Comparison of ENCODE assay signal across 8 mouse cellular contexts in genomic region chr14:105259035-105259880, GRCm38 (mm10). TPM values are rescaled to one million over a fixed set of nuclear protein-coding genes. Genes with fewer than 3 reads are reported as not detected.
DNase-seq lines count a peak whose midpoint lies in the region; ATAC-seq and TF ChIP-seq lines count a peak whose summit lies in the region.

No protein-coding gene starts in this region.

- H3K36me3 ChIP-seq in heart, adult 2 months (ENCODE audit: control insufficient read depth, insufficient read depth, low read length): no peaks in the 10 kb centered on the region
- no peaks in the 10 kb centered on the region for H3K36me3 ChIP-seq in neural tube, embryonic 15.5 days

- WGBS in heart, adult 2 months: 6% methylated on average over 34 of the region's 34 CpGs
- 9% methylated on average over 24 of the region's 34 CpGs for WGBS in neural tube, embryonic 15.5 days

- H3K9me3 ChIP-seq in neural tube, embryonic 15.5 days (replicated peaks): no peaks in the 10 kb centered on the region

- TF ChIP-seq POLR2A in heart, adult 2 months (IDR thresholded peaks at IDR 0.05; ENCODE audit: insufficient read depth, low read depth, low read length): no peak

- peak; percentile 80 for ATAC-seq in neural tube, embryonic 15.5 days (ENCODE audit: low FRiP score)

- intact Hi-C loops in heart, adult 2 months (cut with DNase I): loop anchor here (2.0 to 5.0 kb wide), 3 partner anchors 33 to 638 kb away; partner anchors contain the start of genes Rbm26 and Spry2

- H3K4me3 ChIP-seq in heart, adult 2 months: peak overlapping the region; percentile 97
- H3K4me3 ChIP-seq in neural tube, embryonic 15.5 days (replicated peaks): peak overlapping the region; percentile 80

- 0 out of 2 replicates have a peak, but pooled peaks cover 1% of the 10 kb centered on the region for H3K79me2 ChIP-seq in heart, adult 2 months (replicated peaks; ENCODE audit: control insufficient read depth, insufficient read depth, low read length)

- H3K27ac ChIP-seq in heart, adult 2 months: peak overlapping the region; percentile 95
- H3K27ac ChIP-seq in neural tube, embryonic 15.5 days (replicated peaks): peak overlapping the region; percentile 93

- no peaks in the 10 kb centered on the region for H3K27me3 ChIP-seq in heart, adult 2 months (ENCODE audit: control insufficient read depth, insufficient read depth, low read length)
- H3K27me3 ChIP-seq in neural tube, embryonic 15.5 days (replicated peaks): no peaks in the 10 kb centered on the region

- peak; percentile 69 to 70 for DNase-seq in B cell, adult 2 months
- peak; percentile 65 for DNase-seq in T-cell, adult 2 months (ENCODE audit: low spot score)
- DNase-seq in cerebellum, postnatal 25 days: peak; percentile 62 to 69
- peak in 1 of 2 experiments; percentile 67 for DNase-seq in heart, adult 2 months
- peak; percentile 22 to 39 for DNase-seq in kidney, adult 8-10 months
- peak; percentile 40 to 48 for DNase-seq in lung, adult 18-20 months
- peak; percentile 76 for DNase-seq in thymus, postnatal 4 days

- H3K9ac ChIP-seq in heart, adult 2 months (ENCODE audit: low read depth, low read length): peak overlapping the region; percentile 93
- H3K9ac ChIP-seq in neural tube, embryonic 15.5 days (replicated peaks): peak overlapping the region; percentile 89

- H3K4me1 ChIP-seq in heart, adult 2 months (ENCODE audit: control insufficient read depth, insufficient read depth, low read length): no peaks in the 10 kb centered on the region; the same call in 1 of the 2 replicates
- peaks cover 19% of the 10 kb centered on the region for H3K4me1 ChIP-seq in neural tube, embryonic 15.5 days

- TF ChIP-seq EP300 in heart, adult 2 months (IDR thresholded peaks at IDR 0.05; ENCODE audit: insufficient read depth, low read depth, low read length): no peak

- peak overlapping the region; percentile 57 for H3K4me2 ChIP-seq in neural tube, embryonic 15.5 days

- no peak for TF ChIP-seq CTCF in heart, adult 2 months (IDR thresholded peaks at IDR 0.05)

RNA-seq across cellular contexts. Expression of gene Ndfip2, which starts 0.9 kb away (rescaled TPM):
- 10 to 100 TPM; 15.6 to 17.6 TPM for total RNA-seq in heart, adult 2 months (2021)
- polyA plus RNA-seq in heart, adult 2 months (2012; rRNA removed): 19.3 and 27.0 TPM in 2 replicates
- polyA plus RNA-seq in neural tube, embryonic 15.5 days (2015; fragmentation: Nextera tagmentation; extraction: Ambion mirVana): 111 and 120 TPM in 2 replicates
